Mouse (Mus musculus) embryo, embryonic 11.5 days (tissue): Measurements from ENCODE around the gene Crp.

Source experiments
- DNase-seq: peaks from one replicate; pipeline ENCODE4 v3.0.0-alpha.2; 2012; ENCODE audit warnings: low read depth, low spot score

Crp gene

DNA sequence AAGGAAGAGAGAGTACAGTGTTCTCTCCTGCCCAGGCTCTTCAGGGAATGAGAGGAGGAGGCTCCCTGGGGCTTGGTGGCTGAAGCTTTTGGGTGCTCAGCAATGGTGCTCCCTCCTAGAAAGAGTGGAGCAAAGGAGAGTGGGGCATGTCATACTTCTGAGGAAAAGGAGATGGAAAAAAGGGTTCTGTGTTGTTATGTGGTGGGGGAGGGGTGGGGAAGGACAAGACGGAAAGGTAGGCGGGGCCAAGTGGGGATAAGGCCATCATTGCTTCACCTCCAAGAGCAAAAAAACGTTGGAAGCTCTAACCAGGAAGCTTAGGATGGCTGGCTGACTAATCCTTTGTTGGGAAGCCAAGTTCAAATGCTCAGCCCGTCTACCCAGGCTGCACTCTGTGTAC lies 14.1 kb downstream of the Crp start:
- no peak for DNase-seq

DNA sequence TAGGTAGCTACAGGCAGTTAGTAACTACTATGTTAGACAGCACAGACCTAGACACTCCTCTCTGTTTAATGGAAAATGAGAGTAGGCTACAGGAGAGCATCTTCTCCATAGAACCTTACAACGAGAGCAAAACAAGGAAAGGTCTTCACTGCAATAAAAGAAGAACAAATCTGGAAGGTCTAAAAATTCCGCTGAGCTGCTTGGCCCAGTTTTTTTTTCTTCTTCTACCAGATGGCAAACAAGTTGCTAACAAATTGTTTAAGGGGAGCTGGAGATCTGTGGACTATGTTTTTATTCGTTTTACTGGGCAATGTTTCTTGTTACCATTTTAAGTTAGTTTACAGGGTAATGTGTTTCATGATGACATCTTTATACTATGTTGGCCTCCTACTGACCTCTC lies 53.4 kb downstream of the Crp start:
- no peak for DNase-seq

DNA sequence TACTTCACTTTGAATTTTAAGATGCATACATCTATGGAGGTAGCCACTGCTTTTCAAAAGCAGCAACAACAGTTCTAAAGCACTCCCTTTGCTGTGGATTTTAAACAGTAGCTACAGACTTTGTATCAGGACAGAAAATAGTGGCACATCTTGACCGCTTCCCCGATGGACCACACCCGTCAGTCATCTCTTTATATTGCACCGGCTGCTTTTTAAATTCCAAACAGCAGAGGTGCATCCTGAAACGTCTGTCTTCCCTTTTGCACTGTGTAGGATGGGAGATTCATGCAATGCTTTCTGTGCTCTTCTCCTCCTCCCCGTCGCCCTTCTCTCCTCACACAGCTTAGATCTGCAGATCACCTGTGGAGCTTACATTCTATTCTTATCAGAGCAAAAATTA lies 57.3 kb downstream of the Crp start:
- DNase-seq: no peak

DNA sequence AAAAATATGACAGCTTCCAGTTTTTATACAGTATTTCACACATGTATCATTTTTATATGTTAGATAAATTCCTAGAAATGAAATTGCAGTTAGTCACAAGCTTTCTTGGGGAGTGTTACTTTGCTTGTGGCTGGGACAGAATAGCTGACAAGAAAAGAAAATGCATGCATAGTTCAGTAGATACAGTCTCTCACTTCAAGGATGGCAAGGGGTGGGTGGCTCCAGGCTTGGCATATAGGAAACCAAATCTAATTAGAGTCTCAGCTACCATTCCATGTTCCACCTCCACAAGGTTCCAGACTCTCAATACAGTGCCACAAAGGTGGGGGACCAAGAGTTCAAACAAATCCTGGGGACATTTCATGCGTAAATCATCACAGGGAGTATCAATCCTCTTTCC lies 61.7 kb downstream of the Crp start:
- DNase-seq: no peak

DNA sequence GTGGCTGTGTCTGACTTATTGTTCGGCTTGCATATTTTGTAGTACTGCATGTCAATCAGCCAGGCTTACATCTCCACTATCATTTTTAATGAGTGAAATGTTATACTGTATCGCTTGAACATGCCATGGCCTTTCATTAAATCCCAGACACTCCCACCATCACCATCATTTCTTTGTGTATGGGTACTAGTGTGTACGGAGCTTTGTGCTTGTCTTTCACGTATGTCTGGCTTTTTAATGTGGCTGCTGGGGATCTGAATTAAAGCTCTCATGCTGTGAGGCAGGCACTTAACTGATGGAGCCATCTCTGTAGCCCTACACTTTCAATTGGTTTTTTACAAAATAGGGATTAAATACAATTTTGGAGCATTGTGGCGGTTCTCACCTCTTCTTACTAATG lies 81.3 kb downstream of the Crp start:
- no peak for DNase-seq

DNA sequence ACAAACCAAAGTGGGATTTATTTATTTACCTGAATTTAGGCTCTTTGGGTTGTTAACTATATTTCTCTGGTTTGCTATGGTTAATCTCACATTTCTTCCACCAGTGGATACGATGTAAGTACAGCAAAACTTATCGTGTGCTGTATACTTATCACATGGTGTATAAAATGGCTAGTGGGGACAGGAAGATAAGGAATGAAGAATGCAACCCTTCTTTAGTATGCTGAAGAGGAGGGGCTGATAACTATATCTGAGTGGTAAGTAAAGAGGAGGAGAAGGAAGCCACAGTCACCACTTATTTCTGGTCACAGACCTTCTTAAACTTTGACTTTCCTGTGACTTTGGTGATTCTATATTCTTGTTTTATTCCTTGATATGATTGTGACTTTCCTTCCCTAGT lies 87.5 kb downstream of the Crp start:
- no peak for DNase-seq

DNA sequence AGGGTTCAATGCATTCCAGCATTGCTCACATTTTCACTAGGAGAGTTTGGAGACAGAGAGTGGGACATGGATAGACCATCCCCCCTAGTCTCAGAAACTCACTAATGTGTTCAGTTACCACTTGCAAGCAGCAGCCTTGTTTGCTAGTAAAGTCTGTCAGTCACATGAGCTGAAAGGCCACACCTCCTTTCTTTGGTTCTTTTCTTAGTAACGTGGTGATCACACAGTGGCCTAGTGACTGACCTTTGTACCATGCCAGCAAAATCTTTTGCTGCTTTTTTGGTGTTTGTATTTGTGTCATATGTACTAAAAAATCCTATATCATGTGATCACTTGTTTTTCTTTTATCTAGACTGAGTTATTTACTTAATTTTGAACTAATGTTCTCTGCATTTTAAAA lies 88.0 kb downstream of the Crp start:
- DNase-seq: no peak

DNA sequence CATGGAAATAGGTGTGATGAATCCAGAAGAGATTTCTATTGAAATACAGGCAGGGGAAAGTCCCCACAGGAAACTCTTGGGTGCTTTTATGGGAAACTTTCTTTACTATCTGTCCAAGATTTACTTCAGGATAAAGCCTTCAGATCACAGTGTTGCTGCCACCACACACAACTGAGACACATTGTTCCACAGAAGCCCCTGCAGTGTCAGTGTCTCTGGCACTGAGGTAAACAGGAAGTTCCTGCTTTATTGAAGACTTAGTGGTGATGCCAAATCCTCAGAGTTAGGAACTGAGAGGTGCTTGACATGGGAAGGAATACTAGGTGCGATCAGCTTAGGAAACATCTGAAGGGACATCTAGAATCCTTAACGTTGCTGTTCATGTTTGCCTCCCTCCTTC lies 131.1 kb downstream of the Crp start:
- no peak for DNase-seq

DNA sequence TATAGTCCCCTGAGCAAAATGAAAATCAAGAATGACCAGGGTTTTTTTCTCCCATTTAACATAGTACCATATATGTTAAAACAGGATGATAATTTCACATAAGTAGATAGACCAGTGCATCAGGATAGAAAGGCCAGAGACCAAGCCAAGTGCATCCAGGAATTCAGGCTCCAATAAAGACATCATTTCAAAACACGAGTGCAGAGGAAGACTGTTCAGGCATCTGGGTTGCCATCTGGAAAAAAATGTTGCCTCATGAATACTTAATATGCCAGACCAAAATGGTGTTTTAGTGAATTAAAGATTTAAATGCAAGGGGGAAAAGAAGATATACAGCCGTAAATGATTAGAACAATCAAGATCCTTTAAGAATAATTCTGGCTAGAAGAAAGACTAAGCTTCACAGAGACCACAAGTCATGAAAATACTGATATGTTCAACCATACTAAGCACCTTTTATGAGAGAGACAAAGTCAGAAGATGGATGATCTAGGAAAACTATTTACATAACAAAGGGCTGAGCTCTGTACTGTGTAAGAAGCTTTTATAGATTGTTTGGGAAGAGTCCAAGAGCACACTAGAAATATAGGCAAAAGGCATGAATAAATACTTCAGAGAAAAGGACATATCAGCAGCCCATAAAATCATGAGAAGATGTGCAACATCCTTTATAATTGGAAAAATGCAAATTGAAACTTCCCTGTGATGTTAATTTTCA lies 149.3 kb downstream of the Crp start:
- DNase-seq: no peak

DNA sequence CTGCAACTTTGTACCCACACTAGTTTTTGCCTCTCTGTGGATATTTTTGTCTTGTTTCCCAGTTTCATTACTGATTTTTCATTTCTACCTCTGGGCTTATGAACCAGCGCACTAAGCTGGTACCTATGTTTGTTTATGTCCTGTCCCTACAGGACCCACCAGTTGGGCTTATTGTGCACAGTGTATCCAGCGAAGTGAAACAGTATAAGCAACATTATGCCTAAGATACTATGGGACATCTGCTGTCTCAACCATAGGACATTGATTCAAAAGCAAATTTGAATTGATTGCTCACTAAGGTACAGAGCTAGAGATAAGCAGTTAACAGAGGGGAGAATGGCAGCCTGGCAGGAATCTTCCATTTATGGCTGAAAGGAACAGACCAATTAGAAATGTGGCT lies 150.3 kb downstream of the Crp start:
- DNase-seq: no peak

DNA sequence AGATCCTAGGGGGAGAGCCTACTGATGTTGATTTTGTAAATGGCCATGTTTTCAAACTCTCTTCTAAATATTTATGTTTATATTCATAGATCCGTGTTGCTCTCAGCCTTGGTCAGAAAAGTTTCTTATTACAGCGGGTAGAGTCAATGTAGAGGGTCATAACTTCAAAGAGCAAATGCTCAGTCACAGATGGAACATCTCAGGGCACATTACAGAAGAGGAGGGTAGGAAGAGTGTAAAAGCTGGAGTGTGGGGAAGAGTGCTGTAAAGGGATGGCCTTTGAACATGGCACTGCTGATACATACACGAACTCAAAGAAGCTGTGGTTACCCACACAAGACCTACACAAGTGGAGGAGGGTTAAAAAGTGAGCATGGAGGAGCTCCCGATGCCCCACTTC lies 177.4 kb downstream of the Crp start:
- DNase-seq: no peak

DNA sequence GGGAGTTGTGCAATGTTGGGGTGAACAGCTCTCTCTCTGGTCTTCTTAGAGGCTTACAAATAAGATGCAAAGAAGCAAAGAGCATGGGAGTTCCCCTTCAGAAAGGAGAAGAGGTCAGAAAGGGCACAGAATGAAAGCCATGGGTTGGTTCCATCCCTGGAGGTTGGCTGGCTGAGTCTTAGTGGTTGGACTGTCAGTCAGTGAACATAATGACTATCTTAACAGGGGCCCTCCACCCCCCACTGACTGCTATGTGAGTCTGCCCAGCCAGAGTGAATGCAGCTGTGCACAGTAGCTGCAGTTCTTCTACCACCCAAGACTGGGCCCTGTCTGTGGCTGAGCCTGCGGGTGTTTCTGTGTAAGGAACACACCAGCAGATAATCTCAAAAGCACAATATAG lies 178.8 kb downstream of the Crp start:
- no peak for DNase-seq
